Comparison of ENCODE assay signal across 9 mouse cellular contexts in genomic region chr13:94713451-94713850, GRCm38 (mm10).
"Had no signal": no experiment of that assay in that cellular context is flagged by ENCODE, and none has a peak within 500 bp of the region (broad histone marks: within the 10 kb centered on the region; RNA-seq: fewer than 3 reads in every experiment).

No protein-coding gene starts in this region.

- DNase-seq: kidney, postnatal 25 days; layer of hippocampus, postnatal 36 days; liver, embryonic 13.5 days; lung, adult 2 months; lung, postnatal 14 days; lung, postnatal 4 days; midbrain, embryonic 14.5 days; thymus, adult 18-20 months; thymus, postnatal 36 days had no signal
